Mouse (Mus musculus): ENCODE results near the gene Rapgefl1. TPM values are rescaled to one million over a fixed set of nuclear protein-coding genes. Genes with fewer than 3 reads are reported as not detected.
"Not testable (repeated sequence)": the region's sequence is repeated elsewhere in the genome, so short reads cannot be mapped to it uniquely, and the experiment has no call there.

Gene Rapgefl1
- polyA plus RNA-seq, 1 experiment from 2014 or later = 1.0 TPM

- no peaks in the 10 kb centered on the region for H3K4me1 ChIP-seq (replicated peaks)
- H3K4me2 ChIP-seq = no peak overlapping the region
- WGBS = 89% methylated on average over 5 of the region's 5 CpGs
- H3K4me3 ChIP-seq = no peak overlapping the region
- no peak overlapping the region for H3K27ac ChIP-seq (ENCODE audit: poor library complexity, severe bottlenecking)
- H3K9ac ChIP-seq = no peak overlapping the region
- H3K9me3 ChIP-seq (replicated peaks) = no peaks in the 10 kb centered on the region
- no peaks in the 10 kb centered on the region for H3K27me3 ChIP-seq (replicated peaks)
- no peak for ATAC-seq (ENCODE audit: insufficient number of reproducible peaks, low FRiP score)
- H3K36me3 ChIP-seq = peaks cover 93% of the 10 kb centered on the region
Observed at GRCm38 (mm10) chr11:98820968-98821367, 15.6 kb upstream of the Rapgefl1 start.

DNA sequence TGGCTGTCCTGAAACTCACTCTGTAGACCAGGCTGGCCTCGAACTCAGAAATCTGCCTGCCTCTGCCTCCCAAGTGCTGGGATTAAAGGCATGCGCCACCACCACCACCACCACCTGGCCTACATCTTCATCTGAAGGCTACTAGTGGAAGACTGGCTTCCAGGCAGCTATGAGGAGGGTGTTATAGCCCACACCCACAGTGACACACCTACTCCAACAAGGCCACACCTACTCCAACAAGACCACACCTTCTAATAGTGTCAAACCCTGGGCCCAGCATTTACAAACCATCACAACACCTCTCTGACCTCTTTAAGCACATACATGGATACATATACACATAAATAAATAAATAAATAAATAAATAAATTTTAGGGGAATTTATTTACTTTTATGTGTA is 10.5 kb upstream of the Rapgefl1 start:
- H3K9ac ChIP-seq; H3K27ac ChIP-seq (ENCODE audit: poor library complexity, severe bottlenecking); H3K27me3 ChIP-seq (replicated peaks); H3K4me2 ChIP-seq; H3K9me3 ChIP-seq (replicated peaks); H3K4me3 ChIP-seq; H3K4me1 ChIP-seq (replicated peaks): not testable (repeated sequence)
- WGBS = 95% methylated on average over 2 of the region's 2 CpGs
- ATAC-seq (ENCODE audit: insufficient number of reproducible peaks, low FRiP score) = peak; percentile 25; the same call in 1 of the 2 replicates
- peaks cover 94% of the 10 kb centered on the region for H3K36me3 ChIP-seq

GRCm38 (mm10) chr11:98827877-98828276 is 8.7 kb upstream of the Rapgefl1 start:
- H3K36me3 ChIP-seq = peaks cover 94% of the 10 kb centered on the region
- no peaks in the 10 kb centered on the region for H3K4me1 ChIP-seq (replicated peaks)
- no peak overlapping the region for H3K9ac ChIP-seq
- H3K4me3 ChIP-seq = no peak overlapping the region
- no peaks in the 10 kb centered on the region for H3K27me3 ChIP-seq (replicated peaks)
- H3K9me3 ChIP-seq (replicated peaks) = no peaks in the 10 kb centered on the region
- H3K4me2 ChIP-seq = no peak overlapping the region
- 81% methylated on average over 2 of the region's 2 CpGs for WGBS
- no peak for ATAC-seq (ENCODE audit: insufficient number of reproducible peaks, low FRiP score)
- H3K27ac ChIP-seq (ENCODE audit: poor library complexity, severe bottlenecking) = no peak overlapping the region

DNA sequence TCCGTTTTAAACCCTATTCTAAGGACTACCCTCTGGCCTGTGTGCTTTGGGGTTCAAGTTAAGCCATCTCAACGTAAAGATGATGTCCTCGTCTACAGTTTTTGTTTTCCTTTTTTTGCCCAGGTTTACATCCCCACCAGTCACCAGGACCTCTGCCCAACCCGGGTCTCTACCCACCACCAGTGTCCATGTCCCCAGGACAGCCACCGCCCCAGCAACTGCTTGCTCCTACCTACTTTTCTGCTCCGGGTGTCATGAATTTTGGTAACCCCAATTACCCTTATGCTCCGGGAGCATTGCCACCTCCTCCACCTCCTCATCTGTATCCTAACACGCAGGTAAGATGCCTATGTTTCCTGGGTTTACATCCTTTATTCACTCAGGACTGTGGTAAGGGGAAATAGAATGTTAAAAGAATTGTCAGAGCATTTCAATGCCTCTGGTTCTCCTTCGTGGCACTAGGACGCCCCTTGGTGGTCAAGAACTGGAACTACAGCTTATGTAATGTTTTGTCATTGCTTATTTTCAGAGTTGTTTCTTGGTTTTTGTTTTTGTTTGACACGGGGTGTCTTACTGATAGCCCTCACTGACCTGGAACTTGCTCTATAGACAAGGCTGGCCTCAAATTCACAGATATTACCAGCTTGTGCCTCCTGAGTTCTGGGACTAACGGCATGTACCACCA is 7.4 kb upstream of the Rapgefl1 start:
- H3K4me2 ChIP-seq = no peak overlapping the region
- no peaks in the 10 kb centered on the region for H3K4me1 ChIP-seq (replicated peaks)
- no peak overlapping the region for H3K27ac ChIP-seq (ENCODE audit: poor library complexity, severe bottlenecking)
- H3K9me3 ChIP-seq (replicated peaks) = no peaks in the 10 kb centered on the region
- H3K36me3 ChIP-seq = peaks cover 94% of the 10 kb centered on the region
- H3K4me3 ChIP-seq = no peak overlapping the region
- no peak overlapping the region for H3K9ac ChIP-seq
- H3K27me3 ChIP-seq (replicated peaks) = no peaks in the 10 kb centered on the region
- WGBS = 74% methylated on average over 12 of the region's 12 CpGs
- no peak for ATAC-seq (ENCODE audit: insufficient number of reproducible peaks, low FRiP score)

GRCm38 (mm10) chr11:98829875-98830274 is 6.7 kb upstream of the Rapgefl1 start:
- no peaks in the 10 kb centered on the region for H3K4me1 ChIP-seq (replicated peaks)
- whole genome bisulfite sequencing = 85% methylated on average over 4 of the region's 4 CpGs

DNA sequence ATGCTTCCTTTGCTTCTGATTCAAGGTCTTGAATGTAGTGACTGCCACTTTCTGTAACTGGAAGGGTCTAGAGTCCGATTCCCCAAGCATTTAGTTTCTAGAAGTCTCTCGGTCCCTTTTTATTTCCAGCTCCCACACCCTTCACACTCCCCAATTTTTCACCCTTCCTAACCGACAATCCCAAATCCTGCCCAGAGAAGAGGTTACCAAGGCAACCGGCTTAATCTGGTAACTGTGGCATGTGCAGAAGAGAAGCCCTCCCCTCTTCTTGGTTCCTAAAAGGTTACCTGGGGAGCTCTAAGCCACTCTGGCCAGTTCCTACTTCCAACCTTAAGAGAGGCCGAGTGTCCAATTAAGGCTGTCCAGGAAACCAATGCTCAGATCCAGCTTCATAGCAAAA is 1.3 kb upstream of the Rapgefl1 start:
- Histone ChIP-seq H3K27me3 (replicated peaks) (peaks cover 31% of the 10 kb centered on the region), H3K4me3 (no peak overlapping the region), H3K9ac (no peak overlapping the region), H3K36me3 (peaks cover 44% of the 10 kb centered on the region), H3K4me2 (no peak overlapping the region), H3K9me3 (replicated peaks) (no peaks in the 10 kb centered on the region), H3K4me1 (replicated peaks) (peaks cover 18% of the 10 kb centered on the region), H3K27ac (ENCODE audit: poor library complexity, severe bottlenecking) (no peak overlapping the region)
- 50% methylated on average over 5 of the region's 5 CpGs for WGBS
- ATAC-seq (ENCODE audit: insufficient number of reproducible peaks, low FRiP score) = no peak

More at GRCm38 (mm10) chr11:98829875-98830274, 6.7 kb upstream of the Rapgefl1 start:
- Histone ChIP-seq H3K4me2 (no peak overlapping the region), H3K9me3 (replicated peaks) (no peaks in the 10 kb centered on the region), H3K4me3 (no peak overlapping the region), H3K27me3 (replicated peaks) (no peaks in the 10 kb centered on the region), H3K27ac (ENCODE audit: poor library complexity, severe bottlenecking) (no peak overlapping the region), H3K9ac (no peak overlapping the region), H3K36me3 (peaks cover 94% of the 10 kb centered on the region)
- ATAC-seq (ENCODE audit: insufficient number of reproducible peaks, low FRiP score) = no peak

GRCm38 (mm10) chr11:98835725-98836124 is 860 bp upstream of the Rapgefl1 start:
- ATAC-seq (ENCODE audit: insufficient number of reproducible peaks, low FRiP score) = no peak
- H3K27ac ChIP-seq (ENCODE audit: poor library complexity, severe bottlenecking) = no peak overlapping the region
- peaks cover 40% of the 10 kb centered on the region for H3K36me3 ChIP-seq
- H3K27me3 ChIP-seq (replicated peaks) = peaks cover 35% of the 10 kb centered on the region
- no peak overlapping the region for H3K4me3 ChIP-seq
- no peak overlapping the region for H3K4me2 ChIP-seq
- H3K4me1 ChIP-seq (replicated peaks) = peaks cover 18% of the 10 kb centered on the region
- H3K9me3 ChIP-seq (replicated peaks) = no peaks in the 10 kb centered on the region
- WGBS = 60% methylated on average over 3 of the region's 3 CpGs
- no peak overlapping the region for H3K9ac ChIP-seq

- Histone ChIP-seq H3K36me3 (peaks cover 37% of the 10 kb centered on the region), H3K27ac (ENCODE audit: poor library complexity, severe bottlenecking) (no peak overlapping the region), H3K9me3 (replicated peaks) (no peaks in the 10 kb centered on the region), H3K27me3 (replicated peaks) (peaks cover 37% of the 10 kb centered on the region), H3K4me1 (replicated peaks) (peaks cover 18% of the 10 kb centered on the region), H3K4me3 (peak overlapping the region; percentile 72), H3K4me2 (peak overlapping the region; percentile 100), H3K9ac (no peak overlapping the region; the same call in 1 of the 2 replicates)
- peak; percentile 12; the same call in 1 of the 2 replicates for ATAC-seq (ENCODE audit: insufficient number of reproducible peaks, low FRiP score)
- WGBS = 28% methylated on average over 7 of the region's 7 CpGs
Observed at GRCm38 (mm10) chr11:98836128-98836527, 457 bp upstream of the Rapgefl1 start.

DNA sequence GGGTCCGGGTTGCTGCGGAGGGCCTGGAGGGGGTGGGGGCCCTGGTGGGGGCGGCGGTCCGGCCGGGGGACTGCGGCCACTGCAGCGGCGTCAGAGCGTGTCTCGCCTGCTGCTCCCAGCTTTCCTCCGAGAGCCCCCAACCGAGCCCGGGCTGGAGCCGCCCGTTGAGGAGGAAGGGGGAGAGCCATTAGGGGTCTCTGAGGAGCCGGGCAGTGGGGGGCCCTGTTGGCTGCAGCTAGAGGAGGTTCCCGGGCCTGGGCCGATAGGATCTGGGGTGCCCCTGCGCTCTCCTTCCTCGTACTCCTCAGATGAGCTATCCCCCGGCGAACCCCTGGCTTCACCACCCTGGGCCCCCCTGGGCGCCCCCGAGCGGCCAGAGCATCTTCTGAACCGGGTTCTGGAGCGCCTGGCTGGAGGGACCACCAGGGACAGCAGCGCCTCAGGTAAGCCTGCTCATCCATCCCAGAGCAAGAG is 683 bp downstream of the Rapgefl1 start:
- Histone ChIP-seq H3K27me3 (replicated peaks) (peaks cover 37% of the 10 kb centered on the region), H3K36me3 (peaks cover 26% of the 10 kb centered on the region), H3K4me2 (peak overlapping the region; percentile 100), H3K9ac (peak overlapping the region; percentile 79), H3K4me3 (peak overlapping the region; percentile 72), H3K4me1 (replicated peaks) (peaks cover 18% of the 10 kb centered on the region), H3K27ac (ENCODE audit: poor library complexity, severe bottlenecking) (no peak overlapping the region), H3K9me3 (replicated peaks) (no peaks in the 10 kb centered on the region)
- peak; percentile 33 for ATAC-seq (ENCODE audit: insufficient number of reproducible peaks, low FRiP score)
- 2% methylated on average over 20 of the region's 29 CpGs for WGBS

DNA sequence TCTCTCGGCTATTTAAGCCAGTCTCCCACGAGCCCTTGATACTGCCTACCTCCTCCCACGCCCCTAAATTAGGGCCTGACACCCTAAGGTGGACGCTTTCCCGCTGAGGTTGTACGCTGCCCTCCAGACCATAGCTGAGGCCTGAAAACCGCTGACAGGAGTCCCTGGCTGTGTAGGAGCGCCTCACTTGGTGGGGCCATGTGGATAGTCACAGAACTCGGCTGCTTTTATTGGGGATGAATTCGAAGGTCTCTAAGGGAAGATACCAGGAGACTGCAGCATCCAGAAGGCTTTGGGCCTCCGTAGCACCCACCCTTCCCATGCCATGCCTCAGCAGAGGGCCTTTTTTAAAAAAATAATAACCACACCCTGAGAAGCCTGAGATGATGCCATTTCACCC is 1.3 kb downstream of the Rapgefl1 start:
- 51% methylated on average over 11 of the region's 11 CpGs for WGBS
- Histone ChIP-seq H3K4me2 (peak overlapping the region; percentile 100; the same call in 1 of the 2 replicates), H3K9ac (no peak overlapping the region), H3K4me1 (replicated peaks) (peaks cover 18% of the 10 kb centered on the region), H3K36me3 (peaks cover 20% of the 10 kb centered on the region), H3K9me3 (replicated peaks) (no peaks in the 10 kb centered on the region), H3K27me3 (replicated peaks) (peaks cover 37% of the 10 kb centered on the region), H3K4me3 (no peak overlapping the region), H3K27ac (ENCODE audit: poor library complexity, severe bottlenecking) (no peak overlapping the region)
- no peak for ATAC-seq (ENCODE audit: insufficient number of reproducible peaks, low FRiP score)

- no peak for ATAC-seq (ENCODE audit: insufficient number of reproducible peaks, low FRiP score)
- H3K27me3 ChIP-seq (replicated peaks) = peaks cover 37% of the 10 kb centered on the region
- H3K9me3 ChIP-seq (replicated peaks) = no peaks in the 10 kb centered on the region
- peaks cover 14% of the 10 kb centered on the region for H3K36me3 ChIP-seq
- H3K4me1 ChIP-seq (replicated peaks) = peaks cover 18% of the 10 kb centered on the region
- no peak overlapping the region for H3K9ac ChIP-seq
- no peak overlapping the region for H3K27ac ChIP-seq (ENCODE audit: poor library complexity, severe bottlenecking)
- WGBS = 66% methylated on average over 9 of the region's 9 CpGs
- no peak overlapping the region for H3K4me3 ChIP-seq
- H3K4me2 ChIP-seq = no peak overlapping the region
Observed at GRCm38 (mm10) chr11:98838512-98838911, 1.9 kb downstream of the Rapgefl1 start.

GRCm38 (mm10) chr11:98839402-98839801 is 2.8 kb downstream of the Rapgefl1 start:
- Histone ChIP-seq H3K4me2 (no peak overlapping the region), H3K36me3 (peaks cover 6% of the 10 kb centered on the region), H3K4me1 (replicated peaks) (peaks cover 18% of the 10 kb centered on the region), H3K4me3 (no peak overlapping the region), H3K9ac (no peak overlapping the region), H3K27ac (ENCODE audit: poor library complexity, severe bottlenecking) (no peak overlapping the region), H3K9me3 (replicated peaks) (no peaks in the 10 kb centered on the region), H3K27me3 (replicated peaks) (peaks cover 37% of the 10 kb centered on the region)
- no peak for ATAC-seq (ENCODE audit: insufficient number of reproducible peaks, low FRiP score)
- 33% methylated on average over 6 of the region's 6 CpGs for WGBS
